Mouse (Mus musculus) liver, postnatal 0 days (tissue): Measurements from ENCODE around the gene Acsbg1.
A peak's percentile ranks its signal among the peaks of the same experiment; 100 is the strongest.

Source experiments
- CTCF ChIP-seq: sonication (generic); IDR thresholded peaks from 2 replicates; pipeline ENCODE4 v1.5.1; 2016; ENCODE audit warnings: antibody characterized with exemption, low read depth
- EP300 ChIP-seq: IDR thresholded peaks from 2 replicates; pipeline ENCODE4 v1.6.1; 2016; ENCODE audit warnings: antibody characterized with exemption, low read depth, mild to moderate bottlenecking

- TF ChIP-seq CTCF (no peak), EP300 (peak; percentile 92)
Observed at GRCm38 (mm10) chr9:54583712-54584111, 78.0 kb downstream of the Acsbg1 start.
